Mouse (Mus musculus) spleen, postnatal 14 days (tissue): ENCODE measurements around the gene Tmprss7.

Experiments
- DNase-seq, 2 experiments: peaks; one replicate each; pipeline ENCODE4 v3.0.0; 2021 to 2022; ENCODE audit warnings: low spot score in 2 of 2

The Tmprss7 gene

GRCm38 (mm10) chr16:45685295-45685694 is 8.2 kb downstream of the Tmprss7 start:
- no peak for DNase-seq

- peak in 1 of 2 experiments; percentile 45 for DNase-seq
Measured at GRCm38 (mm10) chr16:45684815-45685214, 8.6 kb downstream of the Tmprss7 start.

GRCm38 (mm10) chr16:45676462-45676861 is 17.0 kb downstream of the Tmprss7 start:
- DNase-seq: no peak

DNA sequence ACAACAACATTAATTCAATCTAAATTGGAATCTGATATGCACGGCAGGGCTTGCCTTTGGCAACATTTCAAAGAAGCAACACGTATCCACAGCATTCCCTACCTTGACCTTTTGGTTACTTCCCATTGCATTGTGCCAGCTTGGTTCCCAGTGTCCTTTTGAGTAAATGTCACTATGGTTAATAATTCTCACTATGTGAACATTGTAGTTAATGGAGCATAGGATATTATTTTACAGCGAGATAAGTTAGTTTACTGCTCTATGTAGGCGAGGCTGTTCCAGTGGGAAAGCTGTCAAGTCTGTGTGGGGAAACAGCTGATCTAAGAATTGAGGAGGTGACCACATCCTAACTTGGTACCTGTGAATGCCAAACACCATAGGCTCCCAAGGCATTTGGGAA is 23.5 kb downstream of the Tmprss7 start:
- no peak for DNase-seq

- no peak for DNase-seq
Measured at GRCm38 (mm10) chr16:45668178-45668577, 25.3 kb downstream of the Tmprss7 start.

- no peak for DNase-seq
Measured at GRCm38 (mm10) chr16:45666136-45666535, 27.3 kb downstream of the Tmprss7 start.

DNA sequence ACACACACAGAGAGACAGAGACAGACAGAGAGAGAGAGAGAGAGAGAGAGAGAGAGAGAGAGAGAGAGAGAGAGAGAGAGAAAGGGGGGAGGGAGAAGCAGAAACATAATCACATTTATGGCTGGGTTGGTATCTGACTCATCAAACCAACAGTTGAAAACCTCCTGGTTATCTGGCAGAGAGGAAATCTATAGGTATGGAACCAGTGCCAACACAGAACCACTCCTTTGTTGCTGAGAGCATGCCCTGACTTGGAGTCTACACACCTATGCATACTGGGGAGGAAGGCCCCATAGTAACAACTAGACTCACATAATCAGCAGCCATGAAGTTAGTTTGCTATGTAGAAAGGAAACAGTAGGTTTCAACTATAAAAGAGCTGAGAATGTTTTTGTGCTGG is 31.1 kb downstream of the Tmprss7 start:
- DNase-seq: no peak

DNA sequence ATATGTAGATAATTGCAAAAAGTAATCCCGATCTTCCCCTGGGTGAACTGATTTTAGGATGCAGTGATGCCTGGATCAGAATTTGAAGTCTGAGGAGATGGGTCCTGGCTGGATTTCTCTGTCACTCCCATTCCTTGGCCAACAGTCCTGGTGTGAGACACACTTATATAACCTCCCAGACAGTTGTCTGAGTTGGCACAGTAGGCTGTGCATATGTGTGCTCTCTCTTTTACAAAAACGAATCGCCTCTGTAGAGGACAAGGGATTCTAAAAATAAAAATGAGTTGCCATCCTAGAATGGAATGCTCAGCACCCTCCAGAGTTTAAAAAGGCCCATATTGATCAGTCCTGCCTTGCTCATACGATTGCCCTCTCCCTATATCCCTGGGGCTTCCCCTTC is 33.9 kb downstream of the Tmprss7 start:
- no peak for DNase-seq

- no peak for DNase-seq
Measured at GRCm38 (mm10) chr16:45658248-45658647, 35.2 kb downstream of the Tmprss7 start.

DNA sequence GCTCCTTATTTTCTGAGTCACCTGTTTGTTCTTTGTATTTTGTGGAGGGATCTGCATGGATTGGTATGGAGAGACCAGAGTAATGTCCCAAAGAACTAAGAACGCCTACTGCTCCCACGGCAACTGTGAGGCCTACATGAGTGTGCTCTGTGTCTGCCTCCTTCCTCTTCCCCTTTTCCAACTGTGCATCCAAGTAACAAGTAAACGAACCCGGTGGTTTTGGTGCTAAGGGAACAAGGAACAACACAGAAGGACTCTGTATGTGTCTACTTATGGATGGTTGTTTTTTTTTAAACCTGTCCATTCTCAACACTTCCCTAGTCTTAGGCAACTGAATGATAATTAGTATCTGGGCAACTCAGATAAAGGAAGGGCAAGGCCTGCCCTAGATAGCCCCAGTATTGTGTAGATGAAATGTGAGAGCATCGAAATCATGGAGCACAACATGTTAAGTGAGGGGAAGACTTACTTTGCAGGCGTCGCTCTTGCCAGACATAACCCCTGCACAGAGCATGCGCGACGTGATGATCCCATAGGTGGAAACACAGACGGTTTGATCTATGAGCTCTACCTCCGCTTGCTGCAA is 35.8 kb downstream of the Tmprss7 start:
- no peak for DNase-seq

- no peak for DNase-seq
Measured at GRCm38 (mm10) chr16:45654465-45654864, 39.0 kb downstream of the Tmprss7 start.

GRCm38 (mm10) chr16:45653934-45654332 is 39.5 kb downstream of the Tmprss7 start, which contains the start of gene BC016579:
BC016579 (minus strand) TSS chr16:45654068.
- no peak for DNase-seq

DNA sequence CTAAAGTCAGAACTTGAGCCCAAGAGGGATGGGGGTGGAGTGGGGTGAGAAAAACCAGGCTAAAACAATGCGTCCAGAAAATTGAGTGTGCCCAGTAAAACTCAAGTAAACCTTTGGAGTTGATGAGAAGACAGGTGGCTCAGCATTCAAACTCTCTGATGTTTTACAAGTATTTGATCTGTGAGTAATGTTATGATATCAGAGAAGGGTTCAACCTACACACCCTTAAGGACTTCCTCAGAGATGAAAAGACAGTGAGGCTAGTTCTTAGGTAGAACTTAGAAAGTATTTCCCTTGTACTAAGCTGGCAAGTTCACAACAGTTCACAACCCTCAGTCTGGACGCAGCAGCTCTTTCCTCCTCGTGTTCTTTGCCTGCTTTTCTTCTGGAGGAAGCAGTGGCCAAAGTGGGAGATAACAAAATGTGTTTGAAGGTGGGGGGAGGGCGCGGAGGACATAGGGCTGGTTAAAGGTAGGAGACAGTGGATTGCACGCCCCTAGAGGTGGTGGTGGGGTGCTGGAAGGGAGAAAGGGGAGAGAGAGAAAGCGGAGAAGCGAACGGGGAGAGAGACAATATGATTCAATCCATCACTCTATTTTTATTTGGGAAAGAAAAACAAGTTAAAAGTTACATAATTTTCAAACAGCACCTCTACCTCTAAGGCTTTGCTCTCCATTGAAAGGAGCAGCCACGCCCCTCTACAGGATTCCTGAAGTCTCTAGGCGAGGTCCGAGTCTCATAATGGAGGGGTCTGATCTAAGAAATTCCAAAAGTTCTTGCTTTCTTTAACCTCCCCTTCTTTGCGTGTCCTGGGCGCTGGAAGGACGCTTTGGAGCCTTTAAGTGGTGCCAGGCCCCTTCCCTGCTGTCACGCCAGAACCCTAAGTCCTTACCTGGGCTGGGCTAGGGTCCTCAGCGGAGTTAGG is 40.2 kb downstream of the Tmprss7 start:
- no peak for DNase-seq

DNA sequence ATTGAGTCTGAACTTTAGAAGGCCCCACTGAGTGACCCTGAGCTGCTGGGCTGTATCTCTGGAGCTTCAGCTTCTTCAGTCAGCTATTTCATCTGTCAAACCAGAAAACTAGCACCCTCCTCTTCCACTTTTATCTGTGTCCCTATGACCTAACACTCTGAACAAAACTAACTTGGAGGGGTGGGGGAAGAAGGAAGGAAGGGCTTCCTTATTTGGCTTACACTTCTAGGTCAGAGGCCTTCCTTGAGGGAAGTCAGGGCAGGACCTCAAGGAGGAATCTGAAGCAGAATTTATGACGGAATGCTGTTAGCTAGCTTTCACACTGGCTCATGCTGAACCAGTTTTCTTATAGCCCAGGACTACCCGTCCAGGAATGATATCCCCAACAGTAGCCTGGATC is 42.0 kb downstream of the Tmprss7 start:
- no peak for DNase-seq

- DNase-seq: no peak
Measured at GRCm38 (mm10) chr16:45644380-45644779, 49.1 kb downstream of the Tmprss7 start.

DNA sequence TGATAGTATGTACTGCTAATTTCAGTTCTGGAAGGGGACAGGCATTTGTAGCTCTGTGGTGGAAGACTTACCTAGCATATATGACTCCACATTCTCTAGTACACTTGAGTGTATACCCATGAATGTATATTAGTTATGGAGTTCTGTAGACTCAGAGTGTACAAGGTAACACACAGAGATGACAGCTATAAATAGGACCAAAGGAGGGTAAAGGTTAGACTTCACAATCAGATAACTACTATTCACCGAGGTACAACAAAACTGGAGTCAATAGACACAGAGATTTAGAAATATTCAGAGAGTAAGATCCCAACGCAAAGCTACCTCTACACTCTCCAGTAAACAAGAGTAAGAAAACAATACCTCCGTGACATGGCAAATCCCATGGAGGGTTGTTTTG is 49.5 kb downstream of the Tmprss7 start:
- DNase-seq: no peak

DNA sequence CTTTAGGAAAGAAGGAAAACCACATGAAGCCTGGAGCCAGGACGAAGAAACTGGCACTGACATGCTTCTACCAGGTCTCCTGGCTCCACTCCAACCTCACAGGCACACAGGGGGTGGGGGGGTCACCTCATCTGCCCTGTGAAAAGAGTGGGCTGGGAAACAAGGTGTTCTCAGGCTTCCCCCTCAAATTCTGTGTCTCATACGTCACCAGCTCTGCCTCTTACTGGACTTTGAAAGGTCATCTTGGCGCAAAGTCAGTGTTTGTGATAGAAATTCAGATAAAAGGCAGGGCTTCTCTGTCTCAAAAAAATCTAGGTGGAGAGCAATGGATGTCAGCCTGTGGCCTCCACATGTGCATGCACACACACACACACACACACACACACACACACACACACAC is 52.2 kb downstream of the Tmprss7 start:
- DNase-seq: no peak

DNA sequence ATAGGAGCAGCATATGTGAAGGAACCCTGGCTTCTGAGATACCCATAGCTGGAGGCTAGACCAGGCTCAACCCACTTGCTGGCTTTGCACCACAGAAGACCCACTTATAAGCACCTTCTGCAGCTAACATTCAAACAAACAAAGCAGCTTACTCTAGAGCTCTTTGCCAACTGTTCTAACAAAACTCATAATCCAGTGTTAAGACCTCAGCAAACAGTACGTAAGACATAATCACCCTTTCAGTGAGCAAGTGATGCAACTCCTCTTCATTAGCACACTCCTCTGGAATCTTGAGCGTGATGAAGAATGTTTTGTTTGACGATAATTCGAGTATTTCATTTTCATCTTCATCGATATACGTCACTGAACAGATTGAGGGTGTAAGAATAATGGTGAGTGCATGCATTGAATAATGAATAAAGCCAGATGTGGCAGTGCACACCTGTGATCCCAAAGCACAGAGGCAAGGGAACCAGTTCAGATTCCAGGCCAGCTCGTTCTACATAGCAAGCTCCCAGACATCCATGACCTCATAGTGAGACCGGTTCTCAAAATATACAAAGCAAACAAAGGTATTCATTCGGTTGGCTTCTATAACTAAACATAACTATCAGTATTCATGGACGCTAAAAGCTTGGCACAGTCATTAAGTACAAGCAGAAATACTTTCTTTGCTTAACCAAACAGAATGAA is 53.2 kb downstream of the Tmprss7 start:
- DNase-seq: no peak

DNA sequence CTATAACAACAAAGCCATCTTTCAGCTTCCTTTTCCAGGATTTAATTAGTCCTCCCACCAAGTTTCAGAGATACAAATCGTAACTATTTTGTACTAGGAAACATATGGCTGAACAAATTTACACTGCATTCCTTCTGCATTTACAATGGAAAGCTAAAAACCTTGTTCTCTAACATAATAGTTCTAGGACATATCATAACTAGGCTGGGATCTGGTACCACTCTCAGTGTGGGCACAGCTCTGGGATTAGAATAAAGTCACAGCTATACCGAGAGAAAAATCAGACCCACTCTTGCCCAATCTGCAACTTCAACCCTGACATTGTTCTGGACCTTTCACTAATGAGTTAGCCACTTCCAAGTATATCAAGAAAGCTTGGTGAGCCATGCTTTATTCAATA is 57.6 kb downstream of the Tmprss7 start:
- no peak for DNase-seq

GRCm38 (mm10) chr16:45632420-45632819 is 61.0 kb downstream of the Tmprss7 start:
- DNase-seq: no peak

DNA sequence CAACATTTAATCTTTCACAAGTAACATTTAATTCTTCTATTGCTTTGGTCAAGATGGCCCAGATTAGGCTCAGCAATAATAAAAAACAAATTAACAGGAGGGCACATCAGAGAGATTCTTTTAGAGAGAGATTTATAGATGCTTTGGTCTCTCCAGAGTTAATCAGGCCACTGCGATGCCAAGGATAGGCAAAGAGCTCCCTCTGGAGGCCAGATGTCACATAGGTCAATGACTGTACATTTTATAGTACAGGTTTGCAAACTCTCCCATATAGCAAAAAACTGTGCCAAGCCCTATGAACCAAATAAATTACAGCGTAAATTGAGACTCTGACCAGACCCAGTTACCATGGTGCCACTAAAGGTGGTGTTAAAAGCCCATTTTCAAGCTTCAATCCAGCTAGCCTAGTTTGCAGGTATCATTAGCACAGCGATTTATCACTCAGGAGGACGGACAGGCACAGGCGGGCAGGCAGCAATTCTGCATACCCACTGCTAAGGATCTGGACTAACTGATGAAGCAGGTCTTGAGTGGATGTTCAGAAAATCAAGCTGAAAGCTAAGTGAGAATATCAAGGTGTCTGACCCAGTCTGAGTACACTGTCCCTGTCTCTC is 63.0 kb downstream of the Tmprss7 start:
- peak in 1 of 2 experiments; percentile 58 for DNase-seq

GRCm38 (mm10) chr16:45629497-45630105 is 63.9 kb downstream of the Tmprss7 start:
- DNase-seq: no peak
